Mouse (Mus musculus): ENCODE results near the gene Gm2431. TPM values are rescaled to one million over a fixed set of nuclear protein-coding genes. Genes with fewer than 3 reads are reported as not detected.
"Not testable (repeated sequence)": the region's sequence is repeated elsewhere in the genome, so short reads cannot be mapped to it uniquely, and the experiment has no call there.

Gm2431 gene
- not detected in 2 replicates for polyA plus RNA-seq (2015; fragmentation: Nextera tagmentation; extraction: Ambion mirVana)

GRCm38 (mm10) chr7:142258254-142258653, at the start of gene Gm2431:
Gene Gm2431, minus strand, starts transcription at chr7:142258354.
- H3K27me3 ChIP-seq (ENCODE audit: control insufficient read depth, insufficient read depth, low read depth, low read length); H3K9me3 ChIP-seq (replicated peaks; ENCODE audit: control insufficient read depth, low read length, poor library complexity, severe bottlenecking); H3K27ac ChIP-seq (ENCODE audit: low read length); H3K4me3 ChIP-seq (ENCODE audit: low read depth, low read length); ATAC-seq; H3K4me2 ChIP-seq (ENCODE audit: low read length); H3K36me3 ChIP-seq (ENCODE audit: control insufficient read depth, insufficient read depth, low read length); H3K4me1 ChIP-seq (ENCODE audit: control insufficient read depth, insufficient read depth, low read length); H3K9ac ChIP-seq (ENCODE audit: low read depth, low read length): not testable (repeated sequence)
- 55% methylated on average over 1 of the region's 1 CpGs for WGBS

- ATAC-seq; H3K4me2 ChIP-seq (ENCODE audit: low read length); H3K4me1 ChIP-seq (ENCODE audit: control insufficient read depth, insufficient read depth, low read length); H3K27ac ChIP-seq (ENCODE audit: low read length); H3K36me3 ChIP-seq (ENCODE audit: control insufficient read depth, insufficient read depth, low read length); H3K9me3 ChIP-seq (replicated peaks; ENCODE audit: control insufficient read depth, low read length, poor library complexity, severe bottlenecking); H3K4me3 ChIP-seq (ENCODE audit: low read depth, low read length); H3K27me3 ChIP-seq (ENCODE audit: control insufficient read depth, insufficient read depth, low read depth, low read length); H3K9ac ChIP-seq (ENCODE audit: low read depth, low read length): not testable (repeated sequence)
- WGBS: 85% methylated on average over 1 of the region's 1 CpGs
Measured at GRCm38 (mm10) chr7:142303929-142304328, 45.8 kb upstream of the Gm2431 start.

- ATAC-seq: no peak
- 61% methylated on average over 3 of the region's 3 CpGs for WGBS
- Histone ChIP-seq H3K27ac (ENCODE audit: low read length) (no peak within 1 kb of the TSS), H3K36me3 (ENCODE audit: control insufficient read depth, insufficient read depth, low read length) (no peaks in the 10 kb centered on the region), H3K4me3 (ENCODE audit: low read depth, low read length) (no peak within 1 kb of the TSS), H3K4me2 (ENCODE audit: low read length) (no peak within 1 kb of the TSS), H3K27me3 (ENCODE audit: control insufficient read depth, insufficient read depth, low read depth, low read length) (no peaks in the 10 kb centered on the region), H3K9ac (ENCODE audit: low read depth, low read length) (no peak within 1 kb of the TSS), H3K9me3 (replicated peaks; ENCODE audit: control insufficient read depth, low read length, poor library complexity, severe bottlenecking) (no peaks in the 10 kb centered on the region), H3K4me1 (ENCODE audit: control insufficient read depth, insufficient read depth, low read length) (no peaks in the 10 kb centered on the region)
Measured at GRCm38 (mm10) chr7:142303249-142303648, 45.1 kb upstream of the Gm2431 start, which contains the start of gene Krtap5-4. Gene Krtap5-4, plus strand, starts transcription at chr7:142303549.

- not testable (repeated sequence) for H3K4me3 ChIP-seq (ENCODE audit: low read depth, low read length); H3K4me1 ChIP-seq (ENCODE audit: control insufficient read depth, insufficient read depth, low read length); ATAC-seq; H3K27me3 ChIP-seq (ENCODE audit: control insufficient read depth, insufficient read depth, low read depth, low read length); H3K27ac ChIP-seq (ENCODE audit: low read length); H3K36me3 ChIP-seq (ENCODE audit: control insufficient read depth, insufficient read depth, low read length); H3K9me3 ChIP-seq (replicated peaks; ENCODE audit: control insufficient read depth, low read length, poor library complexity, severe bottlenecking); H3K9ac ChIP-seq (ENCODE audit: low read depth, low read length); H3K4me2 ChIP-seq (ENCODE audit: low read length)
Measured at GRCm38 (mm10) chr7:142297018-142297417, 38.9 kb upstream of the Gm2431 start, which contains the start of gene Krtap5-1. Gene Krtap5-1, minus strand, starts transcription at chr7:142297118.

- 29% methylated on average over 4 of the region's 4 CpGs for WGBS
- H3K4me3 ChIP-seq (ENCODE audit: low read depth, low read length); ATAC-seq: not testable (repeated sequence)
Measured at GRCm38 (mm10) chr7:142296108-142296507, 38.0 kb upstream of the Gm2431 start.

GRCm38 (mm10) chr7:142295418-142295817, 37.3 kb upstream of the Gm2431 start:
- Histone ChIP-seq H3K4me3 (ENCODE audit: low read depth, low read length) (no peak overlapping the region), H3K9me3 (replicated peaks; ENCODE audit: control insufficient read depth, low read length, poor library complexity, severe bottlenecking) (no peaks in the 10 kb centered on the region), H3K27ac (ENCODE audit: low read length) (no peak overlapping the region), H3K4me2 (ENCODE audit: low read length) (no peak overlapping the region), H3K9ac (ENCODE audit: low read depth, low read length) (no peak overlapping the region), H3K27me3 (ENCODE audit: control insufficient read depth, insufficient read depth, low read depth, low read length) (no peaks in the 10 kb centered on the region), H3K36me3 (ENCODE audit: control insufficient read depth, insufficient read depth, low read length) (no peaks in the 10 kb centered on the region), H3K4me1 (ENCODE audit: control insufficient read depth, insufficient read depth, low read length) (no peaks in the 10 kb centered on the region)
- no peak for ATAC-seq

More at GRCm38 (mm10) chr7:142296108-142296507, 38.0 kb upstream of the Gm2431 start:
- H3K4me1 ChIP-seq (ENCODE audit: control insufficient read depth, insufficient read depth, low read length); H3K4me2 ChIP-seq (ENCODE audit: low read length); H3K9me3 ChIP-seq (replicated peaks; ENCODE audit: control insufficient read depth, low read length, poor library complexity, severe bottlenecking); H3K27ac ChIP-seq (ENCODE audit: low read length); H3K36me3 ChIP-seq (ENCODE audit: control insufficient read depth, insufficient read depth, low read length); H3K27me3 ChIP-seq (ENCODE audit: control insufficient read depth, insufficient read depth, low read depth, low read length); H3K9ac ChIP-seq (ENCODE audit: low read depth, low read length): not testable (repeated sequence)

GRCm38 (mm10) chr7:142293851-142294250, 35.7 kb upstream of the Gm2431 start:
- not testable (repeated sequence) for H3K27ac ChIP-seq (ENCODE audit: low read length); H3K4me2 ChIP-seq (ENCODE audit: low read length); H3K27me3 ChIP-seq (ENCODE audit: control insufficient read depth, insufficient read depth, low read depth, low read length); H3K9me3 ChIP-seq (replicated peaks; ENCODE audit: control insufficient read depth, low read length, poor library complexity, severe bottlenecking); H3K4me3 ChIP-seq (ENCODE audit: low read depth, low read length); ATAC-seq; H3K4me1 ChIP-seq (ENCODE audit: control insufficient read depth, insufficient read depth, low read length); H3K36me3 ChIP-seq (ENCODE audit: control insufficient read depth, insufficient read depth, low read length); H3K9ac ChIP-seq (ENCODE audit: low read depth, low read length)
- WGBS: 3% methylated on average over 2 of the region's 2 CpGs

- not testable (repeated sequence) for H3K4me1 ChIP-seq (ENCODE audit: control insufficient read depth, insufficient read depth, low read length); H3K9ac ChIP-seq (ENCODE audit: low read depth, low read length); H3K27ac ChIP-seq (ENCODE audit: low read length); H3K9me3 ChIP-seq (replicated peaks; ENCODE audit: control insufficient read depth, low read length, poor library complexity, severe bottlenecking); H3K27me3 ChIP-seq (ENCODE audit: control insufficient read depth, insufficient read depth, low read depth, low read length); H3K36me3 ChIP-seq (ENCODE audit: control insufficient read depth, insufficient read depth, low read length); H3K4me3 ChIP-seq (ENCODE audit: low read depth, low read length); H3K4me2 ChIP-seq (ENCODE audit: low read length); ATAC-seq
- 86% methylated on average over 9 of the region's 9 CpGs for WGBS
Measured at GRCm38 (mm10) chr7:142285910-142286612, 27.9 kb upstream of the Gm2431 start.

- peaks cover 7% of the 10 kb centered on the region for H3K27me3 ChIP-seq (ENCODE audit: control insufficient read depth, insufficient read depth, low read depth, low read length)
- no peaks in the 10 kb centered on the region for H3K36me3 ChIP-seq (ENCODE audit: control insufficient read depth, insufficient read depth, low read length)
- peak overlapping the region; percentile 79 for H3K27ac ChIP-seq (ENCODE audit: low read length)
- H3K9ac ChIP-seq (ENCODE audit: low read depth, low read length): peak overlapping the region; percentile 59
- ATAC-seq: peak; percentile 84
- H3K4me2 ChIP-seq (ENCODE audit: low read length): peak overlapping the region; percentile 72
- peak overlapping the region; percentile 47 for H3K4me3 ChIP-seq (ENCODE audit: low read depth, low read length)
- peaks cover 8% of the 10 kb centered on the region for H3K4me1 ChIP-seq (ENCODE audit: control insufficient read depth, insufficient read depth, low read length)
- 23% methylated on average over 23 of the region's 23 CpGs for WGBS
- no peaks in the 10 kb centered on the region for H3K9me3 ChIP-seq (replicated peaks; ENCODE audit: control insufficient read depth, low read length, poor library complexity, severe bottlenecking)
Measured at GRCm38 (mm10) chr7:142285130-142285835, 27.1 kb upstream of the Gm2431 start.
